Mouse (Mus musculus): ENCODE measurements around the gene Mlycd.
"Not testable (repeated sequence)": the region's sequence is repeated elsewhere in the genome, so short reads cannot be mapped to it uniquely, and the experiment has no call there.

The Mlycd gene

DNA sequence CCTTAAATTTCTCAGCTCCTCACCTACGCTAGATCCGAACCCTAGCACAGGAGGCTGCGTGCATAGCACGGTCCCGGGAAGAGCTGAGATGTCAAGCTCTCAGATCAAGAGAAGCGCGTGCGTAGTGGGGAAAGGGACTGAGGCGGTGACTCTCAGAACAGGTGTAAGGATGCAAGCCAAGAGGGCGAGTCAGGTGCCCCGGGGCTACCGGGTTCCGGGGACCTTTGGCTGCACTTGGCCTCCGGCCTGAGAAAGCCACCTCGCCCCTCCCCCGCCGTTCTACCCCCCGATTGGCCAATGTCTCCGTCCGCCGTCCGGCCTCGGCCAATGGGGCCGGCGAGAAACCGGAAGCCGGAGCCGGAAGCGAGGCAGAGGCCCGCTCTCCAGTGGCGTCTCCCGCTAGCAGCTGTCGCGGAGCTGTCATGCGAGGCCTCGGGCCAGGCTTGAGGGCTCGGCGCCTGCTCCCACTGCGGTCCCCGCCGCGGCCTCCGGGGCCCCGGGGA is at the start of gene Mlycd:
Gene Mlycd (plus strand): TSS at position 355 of the 503 bp plus-strand sequence.
- DNase-seq (ENCODE audit: low spot score): peak; percentile 95

GRCm38 (mm10) chr8:119345029-119345682 is 49.5 kb upstream of the Mlycd start:
- DNase-seq (ENCODE audit: low spot score): no peak

DNA sequence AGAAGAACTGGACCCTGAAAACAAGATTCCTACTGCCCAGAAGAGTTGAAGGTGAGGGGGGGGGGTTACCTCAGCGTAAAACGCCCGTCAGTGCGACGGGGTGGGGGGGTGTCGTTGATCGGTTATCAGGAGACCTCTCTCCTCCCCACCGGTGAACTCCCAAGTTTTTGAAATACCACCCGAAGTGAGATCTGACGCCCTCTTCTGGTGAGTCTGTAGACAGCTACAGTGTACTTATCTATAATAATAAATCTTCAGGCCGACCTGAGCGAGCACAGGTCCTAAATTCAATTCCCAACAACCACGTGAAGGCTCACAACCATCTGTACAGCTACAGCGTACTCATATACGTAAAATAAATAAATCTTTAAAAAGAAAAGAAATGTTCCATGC is 49.0 kb upstream of the Mlycd start:
- no peak for DNase-seq (ENCODE audit: low spot score)

- no peak for DNase-seq (ENCODE audit: low spot score)
Measured at GRCm38 (mm10) chr8:119351647-119352046, 43.0 kb upstream of the Mlycd start.

DNA sequence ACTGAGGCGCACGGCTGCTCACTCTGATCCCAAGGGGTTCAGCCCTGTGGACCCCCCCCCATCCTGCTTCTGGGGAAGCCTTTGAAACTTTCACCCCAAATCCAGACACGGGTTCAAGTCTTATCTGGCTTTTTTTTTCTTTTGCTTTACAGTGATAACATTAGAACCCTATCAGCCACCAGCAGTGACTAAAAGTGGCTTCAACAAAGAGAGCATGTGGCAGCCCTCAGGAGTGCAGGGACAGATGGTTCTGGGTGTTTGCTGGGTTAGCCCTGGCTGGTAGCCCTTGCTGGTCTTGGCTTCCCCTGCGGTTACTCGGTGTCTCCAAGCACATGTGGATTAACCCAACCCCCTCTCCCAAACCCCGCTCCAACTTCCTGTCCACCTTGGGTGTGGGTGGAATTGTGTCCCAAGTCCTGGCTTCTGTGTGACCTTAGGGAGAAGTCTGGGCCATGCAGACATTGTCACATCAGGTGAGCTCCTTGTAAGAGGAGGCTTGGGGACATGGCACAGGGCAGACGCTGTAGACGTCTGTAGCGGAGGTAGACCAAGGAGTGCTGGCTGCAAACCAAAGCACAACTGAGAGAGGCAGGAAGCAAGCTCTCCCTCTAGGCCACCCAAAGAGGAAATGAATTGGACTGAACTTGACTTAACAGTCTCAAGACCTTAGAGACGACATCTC is 41.6 kb upstream of the Mlycd start:
- DNase-seq (ENCODE audit: low spot score): no peak

- DNase-seq (ENCODE audit: low spot score): no peak
Measured at GRCm38 (mm10) chr8:119353659-119354023, 41.0 kb upstream of the Mlycd start.

DNA sequence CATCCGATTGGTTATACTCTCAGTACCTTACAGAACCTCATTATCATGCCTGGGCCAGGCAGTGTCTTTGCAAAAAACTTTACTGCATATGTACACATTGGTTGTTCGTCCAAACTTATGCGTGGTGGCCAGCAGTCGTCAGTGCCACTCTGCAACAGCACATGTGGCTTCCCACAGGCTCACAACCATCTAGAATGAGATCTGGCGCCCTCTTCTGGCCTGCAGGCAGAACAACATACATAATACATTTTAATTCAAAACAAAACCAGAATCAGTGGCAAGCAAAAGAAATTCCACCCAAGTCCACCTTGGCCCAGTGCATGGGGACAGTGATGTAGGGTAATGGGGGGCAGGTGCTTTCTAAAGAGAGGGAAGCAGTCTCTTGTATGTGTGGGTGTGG is 38.0 kb upstream of the Mlycd start:
- peak; percentile 22 for DNase-seq (ENCODE audit: low spot score)

- DNase-seq (ENCODE audit: low spot score): no peak
Measured at GRCm38 (mm10) chr8:119358175-119358574, 36.5 kb upstream of the Mlycd start.

DNA sequence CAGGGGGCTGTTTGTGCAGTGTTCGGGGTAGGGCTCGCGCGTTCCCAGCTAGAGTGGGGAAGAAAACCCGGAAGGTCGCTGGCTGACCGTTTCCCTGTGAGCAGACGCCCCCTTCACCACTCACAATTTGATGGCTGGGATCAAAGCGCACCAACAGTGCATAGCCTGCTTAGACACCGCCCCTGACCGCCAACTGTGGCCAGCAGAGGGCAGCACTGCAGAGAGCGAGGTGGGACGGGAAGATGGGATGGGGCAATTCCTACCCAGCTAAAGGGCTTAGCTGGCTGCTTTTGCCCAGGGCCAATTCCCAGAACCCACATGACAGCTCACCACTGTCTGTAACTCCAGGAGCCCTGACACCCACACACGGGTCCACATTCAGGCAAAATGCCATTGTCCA is 35.8 kb upstream of the Mlycd start:
- peak; percentile 60 for DNase-seq (ENCODE audit: low spot score)

- no peak for DNase-seq (ENCODE audit: low spot score)
Measured at GRCm38 (mm10) chr8:119360686-119361295, 33.9 kb upstream of the Mlycd start.

- DNase-seq (ENCODE audit: low spot score): not testable (repeated sequence)
Measured at GRCm38 (mm10) chr8:119374716-119375115, 20.0 kb upstream of the Mlycd start.

DNA sequence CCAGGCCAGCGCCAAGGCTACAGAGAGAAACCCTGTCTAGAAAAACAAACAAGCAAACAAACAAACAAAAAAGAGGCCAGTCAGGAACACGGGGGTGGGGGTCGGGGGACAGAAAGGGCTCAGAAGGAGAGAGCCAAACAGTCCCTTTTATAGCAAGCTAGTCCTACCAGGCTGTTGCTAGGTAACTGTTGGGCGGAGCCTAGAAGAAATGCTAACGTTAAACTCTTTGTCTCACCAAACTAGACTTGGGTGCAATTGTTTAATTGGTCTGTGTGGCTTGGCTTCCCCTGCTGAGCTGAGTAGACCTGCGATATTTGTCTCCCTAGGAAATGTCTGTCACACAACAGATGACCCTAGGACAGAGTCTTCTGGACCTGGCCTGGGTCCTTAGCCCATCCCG is 16.2 kb upstream of the Mlycd start:
- no peak for DNase-seq (ENCODE audit: low spot score)

DNA sequence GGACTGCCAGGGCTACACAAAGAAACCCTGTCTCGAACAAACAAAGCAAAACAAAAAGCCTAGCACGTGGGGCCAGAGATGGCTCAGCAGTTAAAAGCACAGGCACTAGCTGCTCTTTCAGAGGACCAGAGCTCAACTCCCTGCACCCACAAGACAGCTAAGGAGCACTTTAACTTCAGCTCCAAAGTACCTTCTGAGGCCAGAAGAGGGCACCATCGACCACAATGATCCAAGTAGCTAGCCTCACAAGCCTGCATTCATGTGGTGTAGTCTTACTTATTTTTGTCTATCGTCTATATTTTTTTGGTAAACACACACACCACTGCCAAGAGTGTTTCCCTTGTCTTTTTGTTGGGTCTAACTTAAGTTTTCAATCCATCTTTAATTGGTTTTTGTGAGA is 14.1 kb upstream of the Mlycd start:
- peak; percentile 46 for DNase-seq (ENCODE audit: low spot score)

- peak; percentile 91 for DNase-seq (ENCODE audit: low spot score)
Measured at GRCm38 (mm10) chr8:119384478-119384877, 10.2 kb upstream of the Mlycd start.

DNA sequence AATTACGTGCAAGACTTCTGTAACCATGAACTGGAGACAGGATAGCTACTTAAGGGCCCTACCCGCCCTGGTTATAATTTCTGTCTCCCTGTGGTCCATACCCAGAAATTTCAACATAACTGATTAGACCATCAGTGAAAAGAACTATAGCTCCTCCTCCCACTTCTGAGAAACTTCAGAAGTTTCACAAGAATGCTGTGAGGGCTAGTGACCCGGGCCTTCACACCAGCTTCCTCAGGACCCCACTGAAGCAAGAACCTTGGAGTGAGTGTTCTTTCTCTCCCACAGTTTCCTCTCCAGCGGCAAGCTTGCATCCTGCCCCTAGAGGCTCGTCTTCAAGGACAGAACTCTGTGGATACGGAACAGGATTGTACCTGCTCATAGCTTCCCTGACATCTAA is 8.8 kb upstream of the Mlycd start:
- no peak for DNase-seq (ENCODE audit: low spot score)

- no peak for DNase-seq (ENCODE audit: low spot score)
Measured at GRCm38 (mm10) chr8:119386988-119387387, 7.7 kb upstream of the Mlycd start.

DNA sequence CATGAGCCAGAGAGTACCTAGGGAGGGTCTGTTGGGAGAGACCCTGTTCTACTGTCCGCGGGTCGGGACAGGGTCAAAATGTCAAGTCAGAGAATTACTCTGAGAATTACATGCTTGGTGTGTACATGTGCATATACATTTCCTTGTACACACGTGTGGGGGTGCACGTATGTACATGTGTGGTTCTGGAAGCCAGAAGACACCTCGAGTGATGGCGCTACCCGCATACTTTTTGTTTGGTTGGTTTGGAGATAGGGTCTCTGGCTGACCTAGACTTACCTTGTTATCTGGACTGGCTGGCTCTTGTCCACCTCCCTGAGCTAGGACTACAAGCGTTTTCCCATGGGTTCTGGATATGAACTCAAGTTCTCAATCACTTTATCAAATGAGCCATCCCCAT is 581 bp upstream of the Mlycd start:
- no peak for DNase-seq (ENCODE audit: low spot score)

DNA sequence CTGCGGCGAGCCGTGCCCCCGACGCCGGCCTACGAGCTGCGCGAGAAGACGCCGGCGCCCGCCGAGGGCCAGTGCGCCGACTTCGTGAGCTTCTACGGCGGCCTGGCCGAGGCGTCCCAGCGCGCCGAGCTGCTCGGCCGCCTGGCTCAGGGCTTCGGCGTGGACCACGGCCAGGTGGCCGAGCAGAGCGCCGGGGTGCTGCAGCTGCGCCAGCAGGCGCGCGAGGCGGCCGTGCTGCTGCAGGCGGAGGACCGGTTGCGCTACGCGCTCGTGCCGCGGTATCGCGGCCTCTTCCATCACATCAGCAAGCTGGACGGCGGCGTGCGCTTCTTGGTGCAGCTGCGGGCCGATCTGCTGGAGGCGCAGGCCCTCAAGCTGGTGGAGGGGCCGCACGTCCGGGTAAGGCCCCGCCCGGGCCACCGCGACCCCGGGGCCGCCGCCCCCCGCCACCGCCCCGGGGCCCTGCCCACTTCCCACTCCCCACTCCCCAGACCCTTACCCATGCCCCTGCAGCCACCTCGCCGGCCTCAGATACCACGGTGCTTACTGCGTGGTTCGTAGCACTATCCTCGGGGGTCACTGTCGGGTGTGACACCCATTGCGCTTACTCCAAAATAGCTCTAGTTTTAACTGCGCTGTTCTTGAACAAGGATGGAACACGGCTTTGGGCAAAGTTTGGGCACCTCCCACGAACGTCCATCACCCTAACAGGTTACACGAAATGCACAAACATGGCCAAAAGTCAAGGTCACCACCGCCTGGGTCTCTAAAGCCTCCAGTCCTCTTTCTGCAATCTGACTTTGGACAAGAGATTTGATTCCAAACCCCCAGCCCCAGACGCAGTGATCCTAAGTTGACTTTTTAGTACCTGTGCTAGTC is 633 bp downstream of the Mlycd start:
- peak; percentile 30 for DNase-seq (ENCODE audit: low spot score)

- DNase-seq (ENCODE audit: low spot score): no peak
Measured at GRCm38 (mm10) chr8:119398558-119398957, 3.9 kb downstream of the Mlycd start.

DNA sequence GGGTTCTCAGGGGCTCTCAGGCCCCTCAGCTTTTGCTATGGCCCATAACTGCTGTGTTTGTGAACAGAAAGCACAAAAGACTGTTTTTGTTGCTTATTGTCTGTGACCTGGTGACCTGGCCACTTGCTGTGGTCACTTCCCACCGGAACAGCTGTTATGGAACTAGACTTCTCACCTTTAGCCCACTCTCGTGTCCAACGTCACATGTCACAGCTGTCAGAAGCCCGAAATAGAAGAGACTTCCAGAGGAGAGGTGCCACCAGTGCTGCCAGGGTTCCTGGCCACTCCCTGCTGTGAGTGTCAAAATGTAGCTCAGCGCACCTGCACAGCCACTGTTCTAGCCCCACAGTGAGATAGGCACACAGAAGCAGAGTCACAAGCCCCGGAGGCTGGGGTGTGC is 4.6 kb downstream of the Mlycd start:
- DNase-seq (ENCODE audit: low spot score): no peak

GRCm38 (mm10) chr8:119400122-119400671 is 5.5 kb downstream of the Mlycd start:
- DNase-seq (ENCODE audit: low spot score): no peak

DNA sequence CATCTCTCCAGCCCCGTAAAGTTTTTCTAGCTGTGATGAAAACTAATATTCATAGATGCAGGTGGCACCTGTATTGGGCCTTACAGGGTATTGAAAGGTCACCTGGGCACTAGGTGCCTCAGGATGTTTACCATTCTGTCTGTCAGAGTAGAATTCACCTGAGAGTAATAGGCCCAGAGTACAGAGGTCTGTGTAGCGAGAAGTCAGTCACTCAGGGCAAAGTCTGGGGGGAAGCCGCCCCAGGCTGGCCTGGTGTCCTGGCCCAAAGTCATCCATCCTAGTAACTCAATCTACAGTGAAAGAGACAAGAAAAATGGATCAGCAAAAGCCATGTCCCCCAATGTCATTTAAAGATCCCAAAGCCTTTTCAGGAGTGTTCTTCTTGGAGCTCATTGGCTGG is 6.2 kb downstream of the Mlycd start:
- DNase-seq (ENCODE audit: low spot score): no peak

Data from embryo, embryonic 10.5 days (tissue).